Mouse (Mus musculus): ENCODE data around the gene Mapk1ip1l.

- no peak for TF ChIP-seq CTCF (IDR thresholded peaks at IDR 0.05; ENCODE audit: borderline replicate concordance, insufficient read depth, low read length)
- TF ChIP-seq POLR2A (IDR thresholded peaks at IDR 0.05; ENCODE audit: low read depth, low read length): no peak
Observed at GRCm38 (mm10) chr14:47249839-47250238, 48.2 kb upstream of the Mapk1ip1l start.
